Mouse (Mus musculus): Measurements from ENCODE around the gene Zfp820. TPM values are rescaled to one million over a fixed set of nuclear protein-coding genes. Genes with fewer than 3 reads are reported as not detected.

The Zfp820 gene
- polyA plus RNA-seq (2012; fragmentation: generic; extraction: Trizol): under 1 TPM; 0.04 to 0.44 TPM

GRCm38 (mm10) chr17:21845545-21846321 is at the start of gene Zfp820:
TSS of gene Zfp820 (minus strand) at chr17:21845772.

Other genes starting within 250 kb of the Zfp820 start
- gene Zfp983, start 195.1 kb downstream of the Zfp820 start, polyA plus RNA-seq (2012; fragmentation: generic; extraction: Trizol): under 1 TPM; 0.01 to 0.71 TPM
- gene Gm10226, start 153.9 kb downstream of the Zfp820 start, polyA plus RNA-seq (2012; fragmentation: generic; extraction: Trizol): 1 to 10 TPM in 1 of 2 experiments, not detected in 1; 1.4 TPM
- under 1 TPM; 0.04 to 0.70 TPM for gene Zfp760, start 138.0 kb downstream of the Zfp820 start, polyA plus RNA-seq (2012; fragmentation: generic; extraction: Trizol)
- under 1 TPM; 0.04 to 0.99 TPM for gene Zfp229, start 115.0 kb downstream of the Zfp820 start, polyA plus RNA-seq (2012; fragmentation: generic; extraction: Trizol)
- 1 to 10 TPM in 1 of 2 experiments, under 1 TPM in 1; 0.09 to 1.8 TPM for gene Zfp995, start 64.2 kb upstream of the Zfp820 start, polyA plus RNA-seq (2012; fragmentation: generic; extraction: Trizol)
- gene Zfp942, start 116.7 kb upstream of the Zfp820 start, polyA plus RNA-seq (2012; fragmentation: generic; extraction: Trizol): under 1 TPM; 0.06 to 0.98 TPM
- gene Zfp943, start 116.8 kb upstream of the Zfp820 start, polyA plus RNA-seq (2012; fragmentation: generic; extraction: Trizol): 1 to 10 TPM in 1 of 2 experiments, under 1 TPM in 1; 0.20 to 1.6 TPM

Data from C3H10T1/2 (cell line).